Mouse (Mus musculus) testis, adult 2 months (tissue): ENCODE measurements around the gene Cyb5rl.

ENCODE experiments used
- CTCF ChIP-seq: fragments of 200-500 bp; IDR thresholded peaks from 2 replicates; pipeline ENCODE4 v1.5.1; 2012; ENCODE audit warnings: low read depth, mild to moderate bottlenecking, inconsistent platforms, low read length, moderate library complexity; ENCODE audit not compliant: control insufficient read depth, insufficient read depth, insufficient replicate concordance
- POLR2A ChIP-seq: fragments of 200-500 bp; IDR thresholded peaks from 2 replicates; pipeline ENCODE4 v1.6.1; 2012; ENCODE audit warnings: low read depth, mild to moderate bottlenecking, inconsistent platforms, low read length, moderate library complexity; ENCODE audit not compliant: control insufficient read depth

DNA sequence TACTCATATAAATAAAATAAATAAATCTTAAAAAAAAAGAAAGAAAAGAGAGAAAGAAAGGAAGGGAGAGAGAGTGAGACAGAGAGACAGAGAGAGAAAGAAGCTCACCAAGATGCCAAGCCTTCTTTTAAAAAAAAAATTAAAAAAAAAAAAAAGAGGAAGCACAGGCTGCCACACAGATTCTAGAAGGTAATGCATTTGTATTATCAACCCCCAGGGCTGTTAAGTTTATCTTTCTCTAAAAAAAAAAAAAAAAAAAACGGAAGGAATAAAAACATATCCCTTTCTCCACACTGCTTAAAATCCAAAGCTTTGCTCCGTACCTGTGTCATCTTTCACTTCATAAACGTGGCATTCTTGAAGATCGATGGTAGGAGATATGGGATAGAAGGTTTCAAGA lies 5.2 kb upstream of the Cyb5rl start:
- TF ChIP-seq CTCF: no peak
- no peak for TF ChIP-seq POLR2A
